Mouse (Mus musculus): ENCODE measurements around the gene Cox4i2. TPM values are rescaled to one million over a fixed set of nuclear protein-coding genes. Genes with fewer than 3 reads are reported as not detected.
A peak's percentile ranks its signal among the peaks of the same experiment; 100 is the strongest.

Gene Cox4i2
- polyA plus RNA-seq, 1 experiment: not detected

GRCm38 (mm10) chr2:152763310-152763709, 9.3 kb downstream of the Cox4i2 start:
- Histone ChIP-seq H3K4me3 (replicated peaks) (no peak overlapping the region), H3K27me3 (ENCODE audit: control insufficient read depth) (peaks cover 23% of the 10 kb centered on the region), H3K36me3 (ENCODE audit: control insufficient read depth) (no peaks in the 10 kb centered on the region), H3K9me3 (ENCODE audit: control insufficient read depth, low read length) (no peaks in the 10 kb centered on the region), H3K4me1 (ENCODE audit: control insufficient read depth) (peaks cover 35% of the 10 kb centered on the region)
- no peak for TF ChIP-seq GATA1 (IDR thresholded peaks at IDR 0.05; ENCODE audit: low read length)
- TF ChIP-seq TAL1 (IDR thresholded peaks at IDR 0.05; ENCODE audit: low read length): no peak; the same call in 2 of the 3 replicates

DNA sequence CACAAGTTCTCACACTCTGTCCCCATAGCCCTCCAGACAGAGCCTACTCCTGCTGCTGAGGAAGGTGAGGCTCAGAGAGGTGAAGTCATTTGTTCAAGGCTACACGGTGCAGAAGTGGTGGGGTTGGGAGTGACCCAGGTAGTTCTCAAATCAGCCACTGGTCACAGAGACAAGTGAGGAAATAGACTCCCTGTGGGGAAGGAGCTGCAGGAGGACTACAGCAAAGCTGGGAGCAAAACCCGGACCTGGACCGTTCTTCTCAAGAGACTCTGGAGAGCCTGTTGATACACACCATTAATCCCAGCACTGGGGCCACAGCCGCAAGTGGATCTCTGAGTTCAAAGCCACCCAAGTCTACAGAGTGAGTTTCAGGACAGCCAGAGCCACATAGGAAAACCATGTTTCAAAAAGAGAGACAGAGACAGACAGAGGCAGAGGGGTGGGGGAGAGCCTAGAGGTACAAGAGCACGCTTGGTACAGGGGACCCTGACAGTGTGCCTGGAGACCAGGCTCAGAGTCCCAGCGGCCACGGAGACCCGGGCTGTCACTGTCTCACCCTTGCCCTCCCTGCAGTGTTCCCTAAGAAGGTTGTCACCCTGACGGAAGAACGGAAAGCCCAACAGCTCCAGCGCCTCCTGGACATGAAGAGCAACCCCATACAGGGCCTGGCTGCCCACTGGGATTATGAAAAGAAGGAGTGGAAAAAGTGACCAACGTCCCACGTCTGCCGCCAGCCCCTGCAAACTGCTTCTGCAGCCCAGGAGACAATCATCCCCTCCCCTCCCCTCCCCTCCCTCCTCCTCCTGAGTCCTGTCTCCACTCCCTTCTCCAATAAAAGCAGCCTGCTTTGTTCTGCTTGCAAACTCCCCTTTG, 10.4 kb downstream of the Cox4i2 start:
- no peaks in the 10 kb centered on the region for H3K36me3 ChIP-seq (ENCODE audit: control insufficient read depth)
- H3K27me3 ChIP-seq (ENCODE audit: control insufficient read depth): peaks cover 34% of the 10 kb centered on the region
- H3K9me3 ChIP-seq (ENCODE audit: control insufficient read depth, low read length): no peaks in the 10 kb centered on the region; the same call in 1 of the 2 replicates
- TF ChIP-seq GATA1 (IDR thresholded peaks at IDR 0.05; ENCODE audit: low read length): no peak
- no peak for TF ChIP-seq TAL1 (IDR thresholded peaks at IDR 0.05; ENCODE audit: low read length)
- H3K4me1 ChIP-seq (ENCODE audit: control insufficient read depth): peaks cover 43% of the 10 kb centered on the region
- H3K4me3 ChIP-seq (replicated peaks): no peak overlapping the region

- H3K36me3 ChIP-seq (ENCODE audit: control insufficient read depth): no peaks in the 10 kb centered on the region
- H3K4me3 ChIP-seq (replicated peaks): no peak overlapping the region
- H3K9me3 ChIP-seq (ENCODE audit: control insufficient read depth, low read length): no peaks in the 10 kb centered on the region; the same call in 1 of the 2 replicates
- TF ChIP-seq TAL1 (IDR thresholded peaks at IDR 0.05; ENCODE audit: low read length) (no peak), GATA1 (IDR thresholded peaks at IDR 0.05; ENCODE audit: low read length) (no peak)
- peaks cover 50% of the 10 kb centered on the region for H3K4me1 ChIP-seq (ENCODE audit: control insufficient read depth)
- peaks cover 38% of the 10 kb centered on the region for H3K27me3 ChIP-seq (ENCODE audit: control insufficient read depth)
Observed at GRCm38 (mm10) chr2:152765045-152765674, 11.2 kb downstream of the Cox4i2 start.

DNA sequence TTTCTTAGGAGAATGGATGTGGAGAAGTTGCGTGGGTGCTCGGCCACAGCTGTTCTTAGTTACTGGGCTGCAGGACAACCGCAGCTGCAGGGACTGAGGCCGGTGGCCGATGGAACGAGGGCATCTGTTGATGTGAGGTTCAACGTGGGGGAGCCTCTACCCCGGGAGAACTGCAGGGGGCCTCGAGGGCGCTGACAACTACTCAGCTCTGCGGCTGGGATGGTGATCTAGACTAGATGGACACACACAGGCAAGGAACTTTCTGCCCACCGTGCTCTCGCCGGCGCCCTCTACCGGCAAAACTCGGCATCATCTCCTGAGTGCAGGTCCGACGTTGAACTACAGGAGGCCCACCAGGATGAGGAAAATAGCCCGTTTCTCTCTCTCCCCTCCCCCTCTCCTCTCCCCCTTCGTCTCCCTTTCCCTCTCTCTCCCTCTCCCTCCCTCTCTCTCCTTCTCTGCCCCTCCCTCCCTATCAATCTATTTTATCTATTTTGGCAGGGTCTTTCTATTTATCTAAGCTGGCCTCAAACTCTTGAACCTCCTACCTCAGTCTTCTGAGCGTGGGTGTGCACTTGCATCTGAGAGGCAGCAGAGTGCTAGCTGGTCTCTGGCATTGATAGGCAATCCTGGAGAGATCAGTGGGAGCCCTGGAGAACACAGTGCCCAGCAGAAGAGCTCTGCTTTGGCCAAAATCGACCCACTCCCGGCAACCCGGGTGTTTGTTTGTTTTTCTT, 12.6 kb downstream of the Cox4i2 start:
- H3K4me3 ChIP-seq (replicated peaks): no peak overlapping the region
- H3K9me3 ChIP-seq (ENCODE audit: control insufficient read depth, low read length): no peaks in the 10 kb centered on the region; the same call in 1 of the 2 replicates
- H3K4me1 ChIP-seq (ENCODE audit: control insufficient read depth): peaks cover 56% of the 10 kb centered on the region
- peaks cover 51% of the 10 kb centered on the region for H3K27me3 ChIP-seq (ENCODE audit: control insufficient read depth)
- H3K36me3 ChIP-seq (ENCODE audit: control insufficient read depth): no peaks in the 10 kb centered on the region
- TF ChIP-seq TAL1 (IDR thresholded peaks at IDR 0.05; ENCODE audit: low read length): no peak
- no peak for TF ChIP-seq GATA1 (IDR thresholded peaks at IDR 0.05; ENCODE audit: low read length)

GRCm38 (mm10) chr2:152767618-152768271, 13.8 kb downstream of the Cox4i2 start:
- Histone ChIP-seq H3K4me1 (ENCODE audit: control insufficient read depth) (peaks cover 60% of the 10 kb centered on the region), H3K9me3 (ENCODE audit: control insufficient read depth, low read length) (no peaks in the 10 kb centered on the region; the same call in 1 of the 2 replicates), H3K36me3 (ENCODE audit: control insufficient read depth) (no peaks in the 10 kb centered on the region), H3K27me3 (ENCODE audit: control insufficient read depth) (peaks cover 60% of the 10 kb centered on the region), H3K4me3 (replicated peaks) (peak overlapping the region; percentile 30)
- TF ChIP-seq GATA1 (IDR thresholded peaks at IDR 0.05; ENCODE audit: low read length) (no peak), TAL1 (IDR thresholded peaks at IDR 0.05; ENCODE audit: low read length) (no peak)

DNA sequence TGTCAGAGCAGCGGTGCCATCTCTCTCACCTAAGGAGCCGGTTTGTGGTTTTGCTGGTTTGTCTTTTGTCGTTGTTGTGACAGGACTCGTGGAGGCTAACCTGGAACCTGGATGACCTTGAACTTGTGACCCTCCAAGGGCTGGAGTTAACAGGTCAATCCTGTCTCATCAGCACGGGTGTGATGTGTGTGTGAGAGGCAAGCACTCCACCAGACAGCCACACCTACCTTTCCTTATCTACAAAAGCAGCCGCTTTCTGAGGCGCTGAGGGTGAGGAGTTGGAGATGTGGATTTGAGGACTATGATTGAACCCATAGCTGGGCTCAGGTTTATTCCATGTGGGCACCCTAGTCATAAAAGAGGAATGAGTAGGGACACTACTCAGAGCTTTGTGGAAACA, 15.7 kb downstream of the Cox4i2 start:
- Histone ChIP-seq H3K4me1 (ENCODE audit: control insufficient read depth) (peaks cover 65% of the 10 kb centered on the region), H3K4me3 (replicated peaks) (no peak overlapping the region), H3K36me3 (ENCODE audit: control insufficient read depth) (no peaks in the 10 kb centered on the region), H3K9me3 (ENCODE audit: control insufficient read depth, low read length) (no peaks in the 10 kb centered on the region; the same call in 1 of the 2 replicates), H3K27me3 (ENCODE audit: control insufficient read depth) (peaks cover 62% of the 10 kb centered on the region)
- TF ChIP-seq GATA1 (IDR thresholded peaks at IDR 0.05; ENCODE audit: low read length): peak; percentile 60
- peak; percentile 79 for TF ChIP-seq TAL1 (IDR thresholded peaks at IDR 0.05; ENCODE audit: low read length)

GRCm38 (mm10) chr2:152771571-152771970, 17.6 kb downstream of the Cox4i2 start:
- Histone ChIP-seq H3K4me1 (ENCODE audit: control insufficient read depth) (peaks cover 67% of the 10 kb centered on the region), H3K36me3 (ENCODE audit: control insufficient read depth) (peaks cover 14% of the 10 kb centered on the region), H3K4me3 (replicated peaks) (no peak overlapping the region), H3K27me3 (ENCODE audit: control insufficient read depth) (peaks cover 52% of the 10 kb centered on the region), H3K9me3 (ENCODE audit: control insufficient read depth, low read length) (no peaks in the 10 kb centered on the region; the same call in 1 of the 2 replicates)
- TF ChIP-seq TAL1 (IDR thresholded peaks at IDR 0.05; ENCODE audit: low read length) (no peak), GATA1 (IDR thresholded peaks at IDR 0.05; ENCODE audit: low read length) (no peak)

DNA sequence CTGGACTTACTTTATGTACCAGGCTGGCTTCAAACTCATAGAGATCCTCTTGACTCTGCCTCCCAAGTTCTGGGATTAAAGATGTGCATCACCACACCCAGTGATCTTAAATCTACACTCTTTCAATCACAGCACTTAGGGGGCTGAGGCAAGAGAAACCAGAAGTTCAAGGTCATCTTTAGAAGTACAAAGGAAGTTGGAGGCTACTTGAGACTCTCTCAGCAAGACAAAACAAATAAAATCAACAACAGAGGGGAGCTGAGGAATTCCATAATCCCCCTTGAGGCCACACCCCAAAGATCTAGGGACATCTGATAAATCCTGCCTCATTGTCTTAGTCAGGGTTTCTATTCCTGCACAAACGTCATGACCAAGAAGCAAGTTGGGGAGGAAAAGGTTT, 18.3 kb downstream of the Cox4i2 start:
- no peak overlapping the region for H3K4me3 ChIP-seq (replicated peaks)
- no peaks in the 10 kb centered on the region; the same call in 1 of the 2 replicates for H3K9me3 ChIP-seq (ENCODE audit: control insufficient read depth, low read length)
- no peak for TF ChIP-seq GATA1 (IDR thresholded peaks at IDR 0.05; ENCODE audit: low read length)
- TF ChIP-seq TAL1 (IDR thresholded peaks at IDR 0.05; ENCODE audit: low read length): no peak
- peaks cover 52% of the 10 kb centered on the region for H3K27me3 ChIP-seq (ENCODE audit: control insufficient read depth)
- peaks cover 20% of the 10 kb centered on the region for H3K36me3 ChIP-seq (ENCODE audit: control insufficient read depth)
- peaks cover 64% of the 10 kb centered on the region for H3K4me1 ChIP-seq (ENCODE audit: control insufficient read depth)

All from erythroblast, embryonic 14.5 days (primary cell).